Comparison of ENCODE assay signal across 11 mouse cellular contexts in genomic region chr19:23388862-23389272, GRCm38 (mm10). TPM values are rescaled to one million over a fixed set of nuclear protein-coding genes. Genes with fewer than 3 reads are reported as not detected.
A peak's percentile ranks its signal among the peaks of the same experiment; 100 is the strongest.
DNase-seq lines count a peak whose midpoint lies in the region; ATAC-seq and TF ChIP-seq lines count a peak whose summit lies in the region.
"Had no signal": no experiment of that assay in that cellular context is flagged by ENCODE, and none has a peak within 500 bp of the region (broad histone marks: within the 10 kb centered on the region; RNA-seq: fewer than 3 reads in every experiment).

No protein-coding gene starts in this region.

- no peak for TF ChIP-seq CTCF in lung, postnatal 0 days (IDR thresholded peaks at IDR 0.05)

- H3K9me3 ChIP-seq in lung, postnatal 0 days (ENCODE audit: low read length), result no peaks in the 10 kb centered on the region
- H3K9me3 ChIP-seq in hindbrain, embryonic 11.5 days (ENCODE audit: control insufficient read depth, low read length), result no peaks in the 10 kb centered on the region
- H3K9me3 ChIP-seq in midbrain, embryonic 10.5 days (replicated peaks), result no peaks in the 10 kb centered on the region
- H3K9me3 ChIP-seq in neural tube, embryonic 14.5 days (ENCODE audit: control insufficient read depth, low read length), result no peaks in the 10 kb centered on the region
- H3K9me3 ChIP-seq: megakaryocyte, embryonic 14.5 days had no signal

- peak; percentile 58 for ATAC-seq in lung, postnatal 0 days
- no peak for ATAC-seq in hindbrain, embryonic 11.5 days (ENCODE audit: low FRiP score)
- peak; percentile 81; the same call in 1 of the 2 replicates for ATAC-seq in neural tube, embryonic 14.5 days (ENCODE audit: low read depth)

- no peak overlapping the region for H3K4me3 ChIP-seq in lung, postnatal 0 days (ENCODE audit: low read depth, low read length)
- H3K4me3 ChIP-seq in hindbrain, embryonic 11.5 days (ENCODE audit: low read depth, low read length), result no peak overlapping the region
- no peak overlapping the region for H3K4me3 ChIP-seq in midbrain, embryonic 10.5 days
- no peak overlapping the region for H3K4me3 ChIP-seq in neural tube, embryonic 14.5 days (ENCODE audit: low read depth, low read length)
- H3K4me3 ChIP-seq: megakaryocyte, embryonic 14.5 days had no signal

- H3K9ac ChIP-seq in lung, postnatal 0 days (replicated peaks; ENCODE audit: low read depth), result no peak overlapping the region
- no peak overlapping the region for H3K9ac ChIP-seq in hindbrain, embryonic 11.5 days (ENCODE audit: low read depth, low read length)
- no peak overlapping the region for H3K9ac ChIP-seq in neural tube, embryonic 14.5 days (replicated peaks; ENCODE audit: low read depth, low read length)

- H3K4me1 ChIP-seq in lung, postnatal 0 days (ENCODE audit: insufficient read depth, low read depth, low read length), result peaks cover 4% of the 10 kb centered on the region; the same call in 1 of the 2 replicates
- no peaks in the 10 kb centered on the region for H3K4me1 ChIP-seq in hindbrain, embryonic 11.5 days (replicated peaks; ENCODE audit: control insufficient read depth, insufficient read depth, low read length)
- peaks cover 13% of the 10 kb centered on the region for H3K4me1 ChIP-seq in midbrain, embryonic 10.5 days
- H3K4me1 ChIP-seq in neural tube, embryonic 14.5 days (ENCODE audit: control insufficient read depth, insufficient read depth, low read length), result no peaks in the 10 kb centered on the region
- H3K4me1 ChIP-seq: megakaryocyte, embryonic 14.5 days had no signal

- no peaks in the 10 kb centered on the region for H3K36me3 ChIP-seq in lung, postnatal 0 days (ENCODE audit: insufficient read depth, low read length)
- no peaks in the 10 kb centered on the region for H3K36me3 ChIP-seq in hindbrain, embryonic 11.5 days (ENCODE audit: control insufficient read depth, insufficient read depth, low read length)
- H3K36me3 ChIP-seq in midbrain, embryonic 10.5 days, result no peaks in the 10 kb centered on the region
- H3K36me3 ChIP-seq in neural tube, embryonic 14.5 days (ENCODE audit: control insufficient read depth, insufficient read depth, low read length), result no peaks in the 10 kb centered on the region

- H3K27ac ChIP-seq in lung, postnatal 0 days (ENCODE audit: low read length), result no peak overlapping the region
- peak overlapping the region; percentile 49 for H3K27ac ChIP-seq in hindbrain, embryonic 11.5 days (ENCODE audit: low read depth, low read length)
- H3K27ac ChIP-seq in midbrain, embryonic 10.5 days (replicated peaks), result peak overlapping the region; percentile 29; the same call in 1 of the 2 replicates
- H3K27ac ChIP-seq in neural tube, embryonic 14.5 days (ENCODE audit: low read depth, low read length), result 0 out of 2 replicates have a peak overlapping the region, but pooled peaks have one; percentile 4

- peak; percentile 59 for DNase-seq in lung, postnatal 0 days (ENCODE audit: low spot score)
- DNase-seq in lung, postnatal 36 days, result no peak
- peak; percentile 43 for DNase-seq in hindbrain, embryonic 11.5 days (ENCODE audit: low spot score)
- no peak for DNase-seq in midbrain, embryonic 10.5 days (ENCODE audit: low spot score)
- DNase-seq in spleen, adult 12 weeks (ENCODE audit: low spot score), result no peak
- DNase-seq in ovary, adult 18-20 months (ENCODE audit: low spot score), result no peak
- DNase-seq: adrenal gland, adult 2 months; cerebellum, postnatal 25 days had no signal

- H3K27me3 ChIP-seq in lung, postnatal 0 days (replicated peaks; ENCODE audit: insufficient read depth, low read length), result no peaks in the 10 kb centered on the region
- H3K27me3 ChIP-seq in hindbrain, embryonic 11.5 days (ENCODE audit: control insufficient read depth, insufficient read depth, low read length), result no peaks in the 10 kb centered on the region
- H3K27me3 ChIP-seq in midbrain, embryonic 10.5 days (ENCODE audit: low read depth, poor library complexity, severe bottlenecking), result no peaks in the 10 kb centered on the region
- no peaks in the 10 kb centered on the region for H3K27me3 ChIP-seq in neural tube, embryonic 14.5 days (ENCODE audit: control insufficient read depth, insufficient read depth, low read length)
- H3K27me3 ChIP-seq: CH12.LX had no signal

- H3K4me2 ChIP-seq in lung, postnatal 0 days (replicated peaks; ENCODE audit: low read depth, low read length), result no peak overlapping the region
- H3K4me2 ChIP-seq in hindbrain, embryonic 11.5 days (replicated peaks; ENCODE audit: low read depth, low read length), result no peak overlapping the region
- H3K4me2 ChIP-seq in neural tube, embryonic 14.5 days (ENCODE audit: low read depth, low read length), result no peak overlapping the region

- no peak for TF ChIP-seq EP300 in lung, postnatal 0 days (IDR thresholded peaks at IDR 0.05)

- 37% methylated on average over 4 of the region's 4 CpGs for WGBS in lung, postnatal 0 days
- 38% methylated on average over 4 of the region's 4 CpGs for WGBS in hindbrain, embryonic 11.5 days
- WGBS in midbrain, embryonic 10.5 days, result 60% methylated on average over 4 of the region's 4 CpGs
- WGBS in neural tube, embryonic 14.5 days, result 17% methylated on average over 4 of the region's 4 CpGs

RNA-seq across cellular contexts. Expression of gene Mamdc2, which starts 59.4 kb away (rescaled TPM):
- polyA plus RNA-seq in lung, postnatal 0 days (2015; fragmentation: Nextera tagmentation; extraction: Ambion mirVana), result 12.8 and 13.8 TPM in 2 replicates
- 1.1 and 1.5 TPM in 2 replicates for polyA plus RNA-seq in hindbrain, embryonic 11.5 days (2014; fragmentation: Nextera tagmentation; extraction: Ambion mirVana)
- polyA plus RNA-seq in midbrain, embryonic 10.5 days (2016; fragmentation: Nextera tagmentation; extraction: Ambion mirVana), result 1.0 and 1.5 TPM in 2 replicates
- polyA plus RNA-seq in neural tube, embryonic 14.5 days (2014; fragmentation: Nextera tagmentation; extraction: Ambion mirVana), result 1.1 and 1.6 TPM in 2 replicates

Comparison
In these comparisons a context has a peak if more than half of its experiments do, and no peak if none do; other contexts are left out.
1. DNase-seq: peak in lung, postnatal 0 days (single experiment) and hindbrain, embryonic 11.5 days (single experiment); none in lung, postnatal 36 days (single experiment), midbrain, embryonic 10.5 days (single experiment), spleen, adult 12 weeks (single experiment) and ovary, adult 18-20 months (single experiment).